Mouse (Mus musculus): ENCODE results near the gene Spag9.
"Not testable (repeated sequence)": the region's sequence is repeated elsewhere in the genome, so short reads cannot be mapped to it uniquely, and the experiment has no call there.

The Spag9 gene

DNA sequence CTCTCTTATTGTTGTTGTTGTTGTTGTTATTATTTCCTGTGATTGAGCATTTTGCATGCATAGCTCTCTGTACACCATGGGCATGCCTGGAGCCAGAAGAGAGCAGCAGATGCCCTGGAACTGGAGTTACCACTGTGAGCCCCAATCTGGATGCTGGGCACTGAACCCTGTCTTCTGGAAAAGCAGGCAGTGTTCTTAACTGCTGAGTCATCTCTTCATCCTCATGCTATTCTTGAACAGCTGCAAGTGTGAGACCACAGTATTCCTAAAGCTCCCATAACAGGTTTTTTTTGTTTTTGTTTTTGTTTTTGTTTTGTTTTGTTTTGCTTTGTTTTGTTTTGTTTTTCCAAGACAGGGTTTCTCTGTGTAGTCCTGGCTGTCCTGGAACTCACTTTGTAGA, 9.6 kb upstream of the Spag9 start:
- DNase-seq (ENCODE audit: low spot score in 2 of 2) = no peak

- no peak for DNase-seq (ENCODE audit: low spot score in 2 of 2)
Measured at GRCm38 (mm10) chr11:93987026-93987425, 8.9 kb upstream of the Spag9 start.

DNA sequence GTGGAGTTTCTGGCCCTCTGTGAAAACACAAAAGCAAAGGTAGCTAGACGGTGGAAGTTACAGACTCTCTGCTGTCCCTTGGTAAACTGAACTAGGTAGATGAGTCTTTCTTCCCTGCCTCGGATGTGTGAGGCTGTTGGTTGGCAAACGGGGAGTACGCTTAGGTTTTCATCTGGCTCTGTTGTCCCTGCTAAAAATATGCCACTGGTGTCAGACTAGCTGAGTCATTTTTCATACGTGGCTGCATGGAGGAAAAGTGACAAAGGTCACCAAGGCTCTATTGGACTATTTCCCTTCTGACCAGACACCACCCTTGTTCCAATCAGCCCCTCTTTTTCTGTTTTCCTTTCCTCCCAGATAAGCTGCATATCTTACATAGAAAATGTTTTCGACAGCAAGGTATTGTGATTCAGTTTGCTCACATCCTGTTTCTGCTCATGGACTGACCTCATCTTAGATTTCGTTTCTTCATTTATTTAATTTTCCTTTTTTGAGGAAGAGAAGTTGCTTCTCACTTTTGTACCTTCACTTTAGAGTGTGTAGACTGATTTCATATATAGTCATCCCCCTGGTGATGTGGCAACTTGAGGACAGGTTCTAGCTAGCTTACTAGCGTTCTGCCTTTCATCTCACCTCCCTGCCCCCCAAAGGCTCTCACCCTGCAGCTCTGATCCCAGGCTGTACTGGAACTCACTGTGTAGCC, 8.1 kb upstream of the Spag9 start:
- DNase-seq (ENCODE audit: low spot score in 2 of 2) = no peak

GRCm38 (mm10) chr11:93988328-93989062, 7.4 kb upstream of the Spag9 start:
- DNase-seq (ENCODE audit: low spot score in 2 of 2) = no peak

- DNase-seq (ENCODE audit: low spot score in 2 of 2) = no peak
Measured at GRCm38 (mm10) chr11:93994531-93994930, 1.4 kb upstream of the Spag9 start.

GRCm38 (mm10) chr11:93995111-93995719, 676 bp upstream of the Spag9 start:
- peak; percentile 51 to 66 for DNase-seq (ENCODE audit: low spot score in 2 of 2)

DNA sequence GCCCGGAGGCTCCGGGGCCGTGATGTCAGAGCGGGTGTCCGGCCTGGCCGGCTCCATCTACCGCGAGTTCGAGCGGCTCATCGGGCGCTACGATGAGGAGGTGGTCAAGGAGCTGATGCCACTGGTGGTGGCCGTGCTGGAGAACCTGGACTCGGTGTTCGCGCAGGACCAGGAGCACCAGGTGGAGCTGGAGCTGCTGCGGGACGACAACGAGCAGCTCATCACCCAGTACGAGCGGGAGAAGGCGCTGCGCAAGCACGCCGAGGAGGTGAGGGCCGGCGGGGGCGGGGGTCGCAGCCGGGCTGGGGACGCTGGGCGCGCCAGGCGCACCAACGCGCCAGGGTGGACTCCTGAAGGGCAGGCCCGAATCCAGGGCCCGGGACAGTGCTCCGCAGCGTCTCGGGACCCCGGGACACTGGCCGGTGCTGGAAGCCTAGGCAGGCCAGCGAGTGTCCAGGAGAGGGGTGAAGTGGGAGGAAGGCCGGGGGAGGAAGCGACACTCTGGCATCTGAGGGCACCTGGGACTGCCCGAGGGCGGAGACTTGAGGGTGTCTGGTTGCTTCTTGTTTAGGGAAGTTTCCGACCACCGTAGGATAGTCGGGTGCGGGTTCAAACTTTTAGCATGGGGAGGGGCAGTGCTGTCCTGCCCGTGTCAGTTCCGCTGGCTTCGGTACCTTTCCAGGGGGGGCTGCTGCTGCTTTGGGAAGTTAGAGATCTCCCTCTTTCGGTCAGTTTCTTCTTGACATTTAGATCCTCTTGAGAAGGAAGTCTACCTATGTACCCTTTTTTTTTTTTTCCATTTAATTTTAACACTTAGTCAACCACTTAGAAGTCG, 632 bp downstream of the Spag9 start:
- peak; percentile 36 to 50 for DNase-seq (ENCODE audit: low spot score in 2 of 2)

DNA sequence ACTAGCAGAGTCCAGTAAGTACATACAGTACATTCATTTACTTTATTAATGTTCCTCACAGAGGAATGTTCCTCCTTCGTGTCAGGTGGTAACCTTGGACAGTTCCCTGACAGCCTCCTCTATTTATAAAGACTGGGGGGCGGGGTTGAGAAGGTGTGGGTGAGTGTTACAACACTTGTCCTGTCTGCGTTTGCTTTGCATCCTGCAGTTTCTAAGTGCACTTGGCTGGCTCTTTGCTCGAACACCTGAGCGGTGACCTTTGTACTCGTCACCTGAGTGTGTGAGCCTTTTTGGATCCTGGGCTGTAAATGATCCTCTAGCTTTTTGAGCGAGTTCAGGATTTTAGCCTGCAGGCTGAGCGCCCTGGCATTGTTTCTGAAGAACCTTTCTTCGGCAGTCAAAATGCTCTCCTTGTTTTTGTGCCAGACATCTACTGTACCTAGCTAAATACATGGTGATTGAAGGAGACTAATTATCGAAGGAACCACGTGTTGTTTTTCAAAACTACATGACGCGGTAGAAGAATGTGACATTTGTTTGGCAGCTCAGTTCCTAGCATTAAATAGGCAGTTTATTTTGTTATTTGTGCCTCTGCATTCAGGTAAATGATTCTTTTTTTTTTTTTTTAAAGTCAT, 1.4 kb downstream of the Spag9 start:
- peak; percentile 24 to 26 for DNase-seq (ENCODE audit: low spot score in 2 of 2)

GRCm38 (mm10) chr11:93999276-93999675, 3.4 kb downstream of the Spag9 start:
- DNase-seq (ENCODE audit: low spot score in 2 of 2) = no peak

DNA sequence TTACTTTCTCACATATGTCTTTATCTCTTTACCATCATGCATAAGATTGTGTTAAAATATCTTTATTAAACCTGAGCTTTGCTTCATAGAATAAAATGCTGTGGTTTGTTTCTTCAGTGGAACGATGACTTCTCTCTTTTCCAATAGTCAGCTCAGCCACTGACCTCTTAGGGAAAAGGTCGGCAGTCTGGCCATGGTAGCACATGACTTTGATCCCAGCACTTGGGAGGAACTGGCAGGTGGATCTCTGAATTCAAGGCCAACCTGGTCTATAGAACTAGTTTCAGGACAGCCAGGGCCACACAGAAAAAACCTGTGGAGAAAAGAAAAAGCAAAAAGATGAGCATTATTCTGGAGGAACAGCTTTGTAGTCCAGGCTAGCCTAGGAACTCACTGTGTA, 7.5 kb downstream of the Spag9 start:
- no peak for DNase-seq (ENCODE audit: low spot score in 2 of 2)

DNA sequence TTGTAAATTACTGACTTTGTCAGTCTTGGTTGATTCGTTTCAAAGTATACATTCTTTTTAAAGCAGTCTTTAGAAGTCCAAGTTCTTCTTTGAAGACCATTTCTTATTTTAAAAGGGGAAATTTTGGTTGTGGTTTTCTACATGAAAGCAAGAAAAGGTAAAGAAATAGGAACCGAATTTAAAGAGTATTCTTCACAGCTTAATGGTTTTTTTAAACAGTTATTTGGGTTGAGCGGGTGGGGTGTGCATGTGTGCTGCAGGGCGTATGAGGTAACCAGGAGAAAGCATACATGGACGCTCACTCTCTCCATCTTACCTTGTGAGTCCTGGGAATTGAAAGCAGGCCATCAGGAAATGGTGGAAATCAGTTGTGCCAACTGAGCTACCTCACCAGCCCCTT, 23.2 kb downstream of the Spag9 start:
- no peak for DNase-seq (ENCODE audit: low spot score in 2 of 2)

DNA sequence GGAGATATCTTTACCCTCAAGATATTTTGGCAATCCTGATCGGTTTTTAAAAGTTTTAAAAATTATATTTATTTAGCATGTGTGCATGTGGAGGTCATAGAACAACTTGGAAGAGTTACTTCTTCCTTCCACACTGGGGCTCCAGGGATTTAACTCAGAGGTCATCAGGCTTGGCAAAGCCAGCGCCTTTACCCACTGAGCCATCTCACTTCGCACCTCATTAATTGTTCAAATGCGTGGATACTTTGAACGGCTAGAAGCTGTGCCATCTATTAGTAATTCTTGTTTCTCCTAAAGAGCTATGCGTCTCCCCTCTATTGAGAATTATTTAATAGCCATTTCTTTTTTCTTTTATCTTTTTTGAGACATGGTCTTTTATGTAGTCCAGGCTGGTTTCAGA, 24.5 kb downstream of the Spag9 start:
- DNase-seq (ENCODE audit: low spot score in 2 of 2) = no peak

DNA sequence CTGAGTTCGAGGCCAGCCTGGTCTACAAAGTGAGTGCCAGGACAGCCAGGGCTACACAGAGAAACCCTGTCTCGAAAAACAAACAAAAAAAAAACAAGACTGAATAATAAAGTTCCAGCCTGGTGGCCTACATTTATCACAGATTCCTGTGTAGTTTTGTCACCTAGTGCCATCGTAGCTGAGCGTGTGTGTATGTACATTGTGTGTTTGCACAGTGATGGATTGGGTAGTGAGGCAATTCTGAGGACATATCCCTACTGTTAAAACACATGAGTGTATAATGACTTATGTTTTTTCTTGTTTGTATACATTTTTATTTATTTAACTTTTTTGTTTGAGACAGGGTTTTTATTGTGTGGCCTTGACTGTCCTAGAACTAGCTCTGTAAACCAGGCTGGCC, 30.4 kb downstream of the Spag9 start:
- DNase-seq (ENCODE audit: low spot score in 2 of 2) = no peak

DNA sequence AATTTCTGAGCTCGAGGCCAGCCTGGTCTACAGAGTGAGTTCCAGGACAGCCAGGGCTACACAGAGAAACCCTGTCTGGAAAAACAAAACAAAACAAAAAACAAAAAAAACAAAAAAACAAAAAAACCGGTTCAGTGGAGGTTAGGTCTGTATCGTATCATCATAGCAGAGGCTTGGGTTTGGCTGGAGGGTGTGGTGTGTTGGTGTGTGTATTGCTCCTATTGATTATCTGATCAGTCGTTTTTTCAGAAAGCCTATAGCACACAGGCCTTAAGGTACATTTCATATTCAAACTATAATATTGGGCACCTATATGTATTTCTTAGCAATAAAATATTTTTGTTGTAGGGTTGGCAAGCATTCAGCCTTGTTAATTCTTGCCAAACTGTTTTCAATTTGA, 36.2 kb downstream of the Spag9 start:
- DNase-seq (ENCODE audit: low spot score in 2 of 2) = no peak

- DNase-seq (ENCODE audit: low spot score in 2 of 2) = no peak
Measured at GRCm38 (mm10) chr11:94032971-94033370, 37.1 kb downstream of the Spag9 start.

DNA sequence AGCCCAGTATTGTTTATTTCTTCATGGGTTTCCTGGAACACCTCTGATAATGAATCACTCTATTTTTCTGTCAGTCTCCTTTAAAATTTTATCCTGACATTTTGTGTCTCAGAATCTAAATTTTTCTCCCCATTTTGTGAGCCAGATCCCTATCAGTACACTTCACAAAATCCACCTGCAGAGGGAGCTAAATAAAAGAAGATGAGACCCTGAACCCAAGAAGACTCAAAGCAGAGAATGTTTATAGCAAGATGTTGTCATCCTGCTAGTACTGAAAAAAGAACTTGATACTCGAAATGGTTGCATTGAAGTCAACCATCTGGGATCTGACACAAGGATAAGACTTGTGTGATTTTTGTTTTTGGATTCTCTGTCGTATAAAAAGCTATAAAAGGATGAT, 40.1 kb downstream of the Spag9 start:
- peak in 1 of 2 experiments; percentile 30 for DNase-seq (ENCODE audit: low spot score in 2 of 2)

- DNase-seq (ENCODE audit: low spot score in 2 of 2) = no peak
Measured at GRCm38 (mm10) chr11:94041475-94041874, 45.6 kb downstream of the Spag9 start.

- not testable (repeated sequence) for DNase-seq (ENCODE audit: low spot score in 2 of 2)
Measured at GRCm38 (mm10) chr11:94042301-94042700, 46.4 kb downstream of the Spag9 start.

GRCm38 (mm10) chr11:94043998-94044985, 48.4 kb downstream of the Spag9 start:
- DNase-seq (ENCODE audit: low spot score in 2 of 2) = no peak

GRCm38 (mm10) chr11:94045016-94045415, 49.1 kb downstream of the Spag9 start:
- no peak for DNase-seq (ENCODE audit: low spot score in 2 of 2)

All from thymus, postnatal 10 days (tissue).